Mouse (Mus musculus) testis, adult 2 months (tissue): Measurements from ENCODE around the gene Klhl7. TPM values are rescaled to one million over a fixed set of nuclear protein-coding genes. Genes with fewer than 3 reads are reported as not detected.
A peak's percentile ranks its signal among the peaks of the same experiment; 100 is the strongest.

Experiments
- H3K27ac ChIP-seq: fragments of 200-500 bp; 2 replicates; pipeline ENCODE4 v1.5.1; 2012; ENCODE audit warnings: low read depth, low read length; ENCODE audit not compliant: control insufficient read depth, insufficient read depth
- H3K27me3 ChIP-seq: fragments of 200-500 bp; 2 replicates; pipeline ENCODE4 v1.6.1; 2012; ENCODE audit warnings: mild to moderate bottlenecking, low read length, moderate library complexity; ENCODE audit not compliant: control insufficient read depth, insufficient read depth
- H3K36me3 ChIP-seq: fragments of 200-500 bp; 2 replicates; pipeline ENCODE4 v1.6.1; 2012; ENCODE audit warnings: mild to moderate bottlenecking, low read length; ENCODE audit not compliant: control insufficient read depth, insufficient read depth
- H3K4me1 ChIP-seq: fragments of 200-500 bp; 2 replicates; pipeline ENCODE4 v1.6.1; 2012; ENCODE audit warnings: low read length; ENCODE audit not compliant: control insufficient read depth, insufficient read depth
- H3K4me3 ChIP-seq: fragments of 200-500 bp; 2 replicates; pipeline ENCODE4 v1.5.1; 2012; ENCODE audit warnings: low read depth, mild to moderate bottlenecking, low read length, moderate library complexity, mixed read lengths; ENCODE audit not compliant: control insufficient read depth
- CTCF ChIP-seq: fragments of 200-500 bp; IDR thresholded peaks from 2 replicates; pipeline ENCODE4 v1.5.1; 2012; ENCODE audit warnings: low read depth, mild to moderate bottlenecking, inconsistent platforms, low read length, moderate library complexity; ENCODE audit not compliant: control insufficient read depth, insufficient read depth, insufficient replicate concordance
- POLR2A ChIP-seq: fragments of 200-500 bp; IDR thresholded peaks from 2 replicates; pipeline ENCODE4 v1.6.1; 2012; ENCODE audit warnings: low read depth, mild to moderate bottlenecking, inconsistent platforms, low read length, moderate library complexity; ENCODE audit not compliant: control insufficient read depth
- polyA plus RNA-seq: library from polyadenylated mRNA; depleted of rRNA; stranded (reverse); fragments of >200 nt; gene quantifications from 2 replicates; pipeline ENCODE4 v1.2.3, GENCODE M21; 2012; rRNA removed

Klhl7 gene
- 12.2 and 15.8 TPM in 2 replicates for polyA plus RNA-seq

DNA sequence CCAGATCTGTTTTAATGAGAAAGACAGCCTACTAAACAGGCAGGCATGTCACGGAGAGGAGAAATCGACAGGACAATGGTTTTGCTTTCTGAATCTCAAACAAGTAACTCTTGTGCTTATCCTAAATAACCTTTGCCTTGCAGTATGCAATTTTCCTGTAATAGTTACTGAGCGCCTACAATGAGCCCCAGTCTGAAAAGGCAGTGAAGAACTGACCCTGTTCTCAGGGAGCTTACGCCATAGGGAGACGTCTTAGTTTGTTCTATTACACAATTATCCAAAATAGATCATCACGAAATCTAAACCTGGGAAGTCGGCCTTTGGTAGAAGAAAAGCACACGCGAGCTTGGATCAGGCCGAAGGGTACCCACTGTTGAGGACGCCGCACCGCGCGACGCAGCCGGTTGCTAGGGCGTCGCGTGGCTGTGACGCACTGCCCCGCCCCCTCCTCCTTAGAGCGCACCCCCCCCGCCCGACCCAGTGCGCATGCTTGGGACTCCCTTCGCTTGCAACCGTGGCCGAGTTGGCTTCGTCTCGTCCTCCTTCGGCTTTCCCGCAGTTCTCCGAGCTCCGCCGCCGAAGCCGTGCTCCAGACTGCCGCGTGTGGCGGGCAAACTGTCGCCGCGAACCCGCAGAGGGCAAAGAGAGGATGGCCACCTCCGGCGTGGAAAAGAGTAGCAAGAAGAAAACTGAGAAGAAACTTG lies at the start of gene Klhl7:
Gene Klhl7, plus strand, starts transcription at position 500 of the 704 bp plus-strand sequence.
- no peaks in the 10 kb centered on the region for H3K4me1 ChIP-seq
- no peaks in the 10 kb centered on the region for H3K27me3 ChIP-seq
- H3K27ac ChIP-seq, result peak within 1 kb of the TSS; percentile 99
- TF ChIP-seq CTCF (no peak), POLR2A (peak; percentile 97)
- H3K4me3 ChIP-seq, result peak within 1 kb of the TSS; percentile 99
- no peaks in the 10 kb centered on the region for H3K36me3 ChIP-seq

DNA sequence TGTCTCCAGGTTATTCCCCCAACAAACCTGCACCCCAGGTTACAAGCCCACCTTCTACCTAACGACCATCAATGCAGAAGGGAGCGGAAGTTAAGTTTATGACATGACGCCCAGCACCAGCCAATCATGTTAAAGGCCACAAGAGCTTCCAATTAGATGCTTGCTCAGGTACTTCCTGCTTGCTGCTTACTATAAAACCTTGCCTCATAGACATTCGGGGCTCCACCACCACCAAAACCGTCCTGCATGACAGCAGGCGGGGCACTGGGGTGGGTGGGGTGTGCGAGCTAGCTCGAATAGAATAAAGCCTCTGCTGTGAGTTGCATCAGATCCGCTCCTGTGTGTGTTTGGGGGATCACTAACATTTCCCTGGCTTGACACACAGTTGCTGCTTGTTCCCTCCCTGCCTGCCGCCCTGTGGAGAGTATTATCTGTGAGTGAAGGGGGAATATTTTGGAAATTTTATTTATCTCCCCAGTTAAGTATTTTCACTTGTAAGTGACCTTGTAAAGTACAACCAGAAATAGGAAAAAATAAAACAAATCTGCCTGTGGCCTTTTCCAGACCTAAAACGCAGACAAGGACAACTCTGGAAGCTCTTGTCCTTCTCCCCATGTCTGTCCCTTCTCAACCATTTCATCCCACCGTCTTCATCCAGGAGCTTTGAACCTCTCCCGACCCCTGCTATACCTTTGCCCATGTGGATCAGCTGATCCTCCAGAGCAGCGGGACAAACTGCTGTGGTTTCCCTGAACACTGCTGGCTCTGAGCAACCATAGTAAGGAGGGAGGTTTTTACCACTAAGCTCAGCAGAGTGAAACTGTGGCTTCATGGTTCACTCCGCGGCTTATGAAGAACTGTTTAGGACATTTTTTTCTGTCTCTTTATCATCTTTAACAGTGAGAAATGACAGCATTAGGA lies 48.4 kb upstream of the Klhl7 start:
- Histone ChIP-seq H3K27ac (peak overlapping the region; percentile 90), H3K4me3 (no peak overlapping the region), H3K4me1 (peaks cover 7% of the 10 kb centered on the region), H3K27me3 (no peaks in the 10 kb centered on the region), H3K36me3 (no peaks in the 10 kb centered on the region)
- TF ChIP-seq POLR2A, result no peak
- no peak for TF ChIP-seq CTCF

DNA sequence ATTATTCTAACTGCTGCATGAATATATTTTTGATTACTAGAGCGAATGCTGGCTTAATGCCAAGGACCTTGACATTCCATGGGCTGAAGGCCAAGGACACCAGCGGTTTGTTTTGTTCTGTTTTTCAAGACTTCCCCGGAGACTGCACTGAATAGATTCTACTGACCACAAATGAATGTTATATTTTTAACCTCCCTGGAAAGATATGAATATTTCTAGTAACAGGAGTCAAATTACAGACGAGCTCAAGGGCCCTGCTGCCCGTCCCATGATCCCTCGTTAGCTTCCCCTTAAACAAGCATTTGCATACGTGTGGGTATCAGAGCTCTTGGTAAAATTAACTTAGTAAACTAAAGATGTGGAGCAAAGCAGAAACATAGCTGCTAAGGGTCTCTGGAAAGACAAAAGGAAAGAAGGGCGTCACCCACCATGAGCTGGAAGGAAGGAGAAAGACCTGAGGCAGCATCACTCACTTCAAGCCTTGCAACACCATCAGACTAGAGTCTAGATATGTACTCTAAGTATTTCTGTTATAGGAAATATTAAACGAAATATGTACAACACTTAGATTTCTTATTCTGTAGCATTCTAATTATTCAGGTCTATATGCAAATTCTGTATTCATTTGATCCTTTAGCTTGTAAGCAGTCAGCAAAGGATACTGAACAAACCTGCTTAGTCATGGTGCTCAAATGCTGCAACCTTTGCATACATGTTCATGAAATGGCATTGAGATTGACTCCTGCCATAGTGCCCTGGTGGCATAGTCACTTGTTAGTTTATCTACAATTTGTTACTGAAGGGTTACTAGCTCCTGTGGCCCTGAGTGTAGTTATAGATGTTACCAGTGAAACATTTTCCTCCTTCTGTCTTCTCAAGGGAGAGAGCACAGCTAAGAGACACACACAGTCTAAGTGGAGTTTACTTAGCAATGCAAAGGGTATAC lies 46.9 kb upstream of the Klhl7 start:
- H3K4me3 ChIP-seq, result no peak overlapping the region
- no peaks in the 10 kb centered on the region for H3K27me3 ChIP-seq
- H3K36me3 ChIP-seq, result no peaks in the 10 kb centered on the region
- no peak for TF ChIP-seq POLR2A
- no peak for TF ChIP-seq CTCF
- peaks cover 7% of the 10 kb centered on the region for H3K4me1 ChIP-seq
- peak overlapping the region; percentile 64 for H3K27ac ChIP-seq

DNA sequence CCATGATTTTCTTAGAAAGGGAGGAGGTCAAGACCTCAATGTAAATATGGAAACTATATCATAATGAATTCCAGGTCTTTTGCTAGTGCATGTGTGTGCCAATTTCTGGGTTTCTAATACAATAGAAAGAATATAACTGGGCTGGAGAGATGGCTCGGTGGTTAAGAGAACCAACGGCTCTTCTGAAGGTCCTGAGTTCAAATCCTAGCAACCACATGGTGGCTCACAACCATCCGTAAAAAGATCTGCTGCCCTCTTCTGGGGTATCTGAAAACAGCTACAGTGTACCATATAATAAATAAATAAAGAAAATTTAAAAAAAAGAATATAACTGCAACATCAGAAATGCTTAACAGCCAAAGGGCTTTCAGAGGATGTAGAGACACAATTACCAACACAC lies 46.0 kb upstream of the Klhl7 start:
- TF ChIP-seq CTCF, result no peak
- TF ChIP-seq POLR2A, result no peak
- no peak overlapping the region for H3K4me3 ChIP-seq

GRCm38 (mm10) chr5:24056865-24057264 lies 43.5 kb upstream of the Klhl7 start:
- peaks cover 3% of the 10 kb centered on the region; the same call in 1 of the 2 replicates for H3K4me1 ChIP-seq
- H3K27ac ChIP-seq, result no peak overlapping the region
- H3K27me3 ChIP-seq, result no peaks in the 10 kb centered on the region
- TF ChIP-seq POLR2A (no peak), CTCF (no peak)
- no peak overlapping the region for H3K4me3 ChIP-seq
- H3K36me3 ChIP-seq, result no peaks in the 10 kb centered on the region

More for the DNA sequence above, 46.0 kb upstream of the Klhl7 start:
- no peaks in the 10 kb centered on the region for H3K27me3 ChIP-seq
- H3K36me3 ChIP-seq, result no peaks in the 10 kb centered on the region
- H3K4me1 ChIP-seq, result peaks cover 7% of the 10 kb centered on the region
- H3K27ac ChIP-seq, result no peak overlapping the region

- no peak overlapping the region for H3K4me3 ChIP-seq
- no peaks in the 10 kb centered on the region for H3K4me1 ChIP-seq
- H3K27ac ChIP-seq, result no peak overlapping the region
- H3K36me3 ChIP-seq, result no peaks in the 10 kb centered on the region
- no peaks in the 10 kb centered on the region for H3K27me3 ChIP-seq
- TF ChIP-seq CTCF (no peak), POLR2A (no peak)
These were observed 42.8 kb upstream of the Klhl7 start for GRCm38 (mm10) chr5:24057592-24057991.

- TF ChIP-seq POLR2A (no peak), CTCF (no peak)
These were observed 39.5 kb upstream of the Klhl7 start for GRCm38 (mm10) chr5:24060949-24061348.

More at GRCm38 (mm10) chr5:24060949-24061348, 39.5 kb upstream of the Klhl7 start:
- H3K27me3 ChIP-seq, result no peaks in the 10 kb centered on the region
- no peak overlapping the region for H3K27ac ChIP-seq
- H3K4me1 ChIP-seq, result peaks cover 2% of the 10 kb centered on the region; the same call in 1 of the 2 replicates
- H3K4me3 ChIP-seq, result no peak overlapping the region
- H3K36me3 ChIP-seq, result no peaks in the 10 kb centered on the region
